Mouse (Mus musculus) cerebellum, adult 18-20 months (tissue): ENCODE data around the gene Krtap16-3.

Experiments used
- DNase-seq, 2 experiments: peaks; one replicate each; pipeline ENCODE4 v3.0.0; 2021

Gene Krtap16-3

DNA sequence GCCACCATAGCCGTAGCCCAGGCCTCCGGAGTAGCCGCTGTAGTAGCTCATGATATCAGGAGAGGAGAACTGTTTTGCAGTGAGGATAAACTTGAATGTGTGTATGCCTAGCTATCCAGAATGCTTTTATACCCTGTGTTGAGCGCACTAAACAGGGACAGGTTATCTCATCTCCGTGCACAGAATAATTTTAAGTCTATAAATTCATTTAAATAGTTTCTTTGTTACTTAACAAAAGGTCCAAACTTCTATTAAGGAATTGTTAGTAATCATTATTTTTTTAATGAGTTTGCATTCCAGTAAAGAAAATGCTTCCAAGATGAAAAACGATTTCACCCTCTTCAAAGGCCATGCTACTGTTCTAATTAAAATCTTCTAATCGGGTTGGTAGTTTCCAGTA lies at the start of gene Krtap16-3:
Gene Krtap16-3, minus strand, starts transcription at position 101 of the 400 bp plus-strand sequence.
- DNase-seq: no peak

DNA sequence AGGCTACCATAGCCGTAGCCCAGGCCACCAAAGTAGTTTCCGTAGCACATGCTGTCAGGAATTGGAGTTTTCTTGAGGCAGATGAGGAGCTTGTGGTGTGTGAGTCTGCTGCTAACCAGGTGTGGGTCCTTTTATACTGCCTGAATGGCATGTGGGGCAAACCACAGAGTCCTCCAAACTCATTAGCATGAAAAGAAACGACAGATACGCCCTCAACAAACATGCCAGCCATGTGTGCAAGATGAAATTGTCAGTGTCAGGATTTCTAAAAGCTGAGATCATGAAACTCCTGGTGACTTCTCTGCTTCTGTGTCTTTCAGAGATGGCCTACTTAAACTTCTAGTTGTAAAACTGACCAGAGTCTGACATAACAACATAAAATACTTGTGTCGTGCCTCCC lies 48.0 kb upstream of the Krtap16-3 start, which contains the start of gene Krtap22-2:
Gene Krtap22-2, minus strand, starts transcription at position 101 of the 400 bp plus-strand sequence.
- DNase-seq: no peak

DNA sequence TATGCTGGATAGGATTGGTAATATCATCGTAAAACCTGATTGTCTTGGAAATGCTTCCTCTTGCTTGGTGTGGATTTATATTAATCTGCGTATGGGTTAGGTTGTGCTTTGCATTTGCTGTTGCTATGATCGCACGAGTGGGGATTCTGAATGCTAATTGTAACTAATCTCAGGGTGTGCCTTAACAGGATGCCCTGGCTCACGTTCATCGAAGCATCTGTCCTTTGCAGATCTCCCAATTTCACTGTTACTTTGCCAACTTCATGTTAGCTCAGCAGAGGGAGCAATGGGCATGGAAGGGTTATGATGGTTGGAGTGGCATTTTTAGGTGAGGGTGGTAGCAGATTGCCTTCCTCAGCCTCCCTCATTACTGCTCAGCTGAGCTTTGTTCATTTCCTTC lies 21.6 kb downstream of the Krtap16-3 start:
- DNase-seq: no peak

DNA sequence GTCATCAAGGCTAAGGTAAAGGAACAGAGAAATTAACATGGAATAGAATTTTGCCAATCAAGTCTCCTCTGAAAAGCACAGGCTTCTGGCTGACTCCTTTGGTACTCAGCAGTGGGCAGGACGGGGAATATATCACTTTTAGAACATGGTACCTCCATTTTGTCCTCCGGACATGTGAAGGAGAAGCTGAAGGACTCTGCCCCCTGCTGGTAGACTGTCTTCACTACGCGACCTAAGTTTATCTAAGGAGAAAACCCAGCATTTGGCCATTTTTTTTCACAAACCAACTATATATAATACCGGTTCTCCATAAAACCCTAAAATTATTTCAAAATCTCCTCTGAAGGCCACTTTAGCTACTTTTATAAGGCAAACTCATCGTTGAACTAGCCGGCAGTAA lies 24.4 kb downstream of the Krtap16-3 start:
- DNase-seq: no peak

DNA sequence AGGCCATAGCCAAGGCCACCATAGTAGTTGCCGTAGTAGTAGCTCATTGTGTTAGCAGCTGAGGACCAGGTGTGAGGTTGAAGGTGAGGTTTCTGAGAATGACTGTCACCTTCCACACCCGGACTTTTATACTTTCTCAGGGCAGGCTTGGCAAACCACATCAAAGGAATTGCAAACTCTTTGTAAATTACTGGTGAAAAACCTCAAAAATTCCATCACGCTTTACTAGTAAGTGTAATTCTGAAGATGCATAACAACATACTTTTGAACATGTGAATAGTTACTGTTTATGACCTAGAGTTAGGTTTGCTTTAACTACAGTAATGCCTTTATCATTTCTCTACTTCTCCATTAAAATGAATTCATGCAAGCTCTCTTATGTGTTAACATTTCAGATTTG lies 30.5 kb downstream of the Krtap16-3 start, which contains the start of gene Krtap19-9b:
Gene Krtap19-9b, minus strand, starts transcription at position 101 of the 400 bp plus-strand sequence.
- DNase-seq: no peak
